Mouse (Mus musculus): ENCODE results near the gene Cpa2.

The Cpa2 gene

DNA sequence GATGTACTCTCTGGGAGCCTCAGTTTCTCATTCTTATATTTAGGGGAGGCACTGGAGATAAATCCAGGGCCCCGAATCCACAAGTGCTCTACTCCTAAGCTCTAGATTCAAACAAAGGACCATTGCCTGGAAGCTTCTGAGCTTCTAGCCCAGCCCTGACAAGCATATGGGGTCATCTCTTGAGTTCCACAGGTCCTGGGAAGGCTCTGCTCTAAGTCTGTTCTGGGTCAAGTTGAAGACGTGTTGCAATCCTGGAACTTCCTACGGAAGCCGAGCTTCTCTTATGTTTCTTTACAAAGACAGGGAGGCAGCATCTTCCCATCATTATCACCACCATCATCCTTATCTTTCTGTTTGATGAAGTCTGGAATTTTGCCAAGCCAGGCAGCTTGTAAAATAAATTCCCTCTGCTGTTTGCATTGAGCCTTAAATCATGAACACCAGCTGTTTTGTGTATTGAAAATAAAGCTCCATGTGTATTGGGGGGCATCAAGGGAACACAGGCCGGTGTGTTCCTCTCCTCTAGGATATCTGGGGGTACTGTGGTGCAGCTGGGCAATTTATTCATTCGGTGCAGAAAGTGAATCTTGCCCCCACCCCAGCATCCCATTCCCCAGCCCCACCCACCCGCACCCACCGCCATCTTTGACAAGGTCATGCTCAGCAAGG, 55.0 kb downstream of the Cpa2 start:
- H3K9me3 ChIP-seq (ENCODE audit: low read length) = no peaks in the 10 kb centered on the region
- H3K4me3 ChIP-seq (replicated peaks; ENCODE audit: low read length) = no peak overlapping the region
- TF ChIP-seq POU5F1 (IDR thresholded peaks at IDR 0.05; ENCODE audit: borderline replicate concordance, low read length) (no peak), NANOG (IDR thresholded peaks at IDR 0.05; ENCODE audit: borderline replicate concordance, low read length) (no peak), CTCF (conservative IDR thresholded peaks at IDR 0.05; ENCODE audit: low read length) (no peak)
- H3K36me3 ChIP-seq (ENCODE audit: insufficient read depth, low read length) = no peaks in the 10 kb centered on the region
- peaks cover 9% of the 10 kb centered on the region for H3K4me1 ChIP-seq (replicated peaks; ENCODE audit: low read depth, low read length)
- H3K27me3 ChIP-seq (ENCODE audit: insufficient read depth, low read length) = no peaks in the 10 kb centered on the region

- Histone ChIP-seq H3K4me1 (replicated peaks; ENCODE audit: low read depth, low read length) (peaks cover 10% of the 10 kb centered on the region), H3K9me3 (ENCODE audit: low read length) (no peaks in the 10 kb centered on the region), H3K36me3 (ENCODE audit: insufficient read depth, low read length) (no peaks in the 10 kb centered on the region), H3K4me3 (replicated peaks; ENCODE audit: low read length) (no peak overlapping the region), H3K27me3 (ENCODE audit: insufficient read depth, low read length) (no peaks in the 10 kb centered on the region)
- TF ChIP-seq CTCF (conservative IDR thresholded peaks at IDR 0.05; ENCODE audit: low read length) (no peak), NANOG (IDR thresholded peaks at IDR 0.05; ENCODE audit: borderline replicate concordance, low read length) (no peak), POU5F1 (IDR thresholded peaks at IDR 0.05; ENCODE audit: borderline replicate concordance, low read length) (no peak)
Measured at GRCm38 (mm10) chr6:30600033-30600432, 58.7 kb downstream of the Cpa2 start.

DNA sequence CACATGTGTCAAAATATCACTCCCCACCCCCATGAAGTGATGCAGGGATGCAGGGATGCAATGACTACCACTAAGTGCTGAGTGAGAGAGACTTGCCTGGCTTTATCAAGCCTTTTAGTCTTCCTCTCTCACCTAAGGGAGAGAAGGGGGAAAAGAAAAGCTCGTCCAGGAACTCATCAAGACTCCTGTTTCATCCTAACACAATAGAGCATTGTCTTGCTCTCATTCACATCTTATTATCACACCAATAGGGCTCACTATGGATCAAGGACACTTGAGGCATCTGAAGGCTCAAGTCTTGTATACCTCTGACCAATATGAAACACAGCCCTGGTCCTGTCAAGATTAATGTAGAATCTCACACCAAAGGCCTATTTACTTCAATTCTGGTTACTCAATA, 59.6 kb downstream of the Cpa2 start:
- Histone ChIP-seq H3K4me3 (replicated peaks; ENCODE audit: low read length) (no peak overlapping the region), H3K36me3 (ENCODE audit: insufficient read depth, low read length) (no peaks in the 10 kb centered on the region), H3K27me3 (ENCODE audit: insufficient read depth, low read length) (no peaks in the 10 kb centered on the region), H3K4me1 (replicated peaks; ENCODE audit: low read depth, low read length) (peaks cover 10% of the 10 kb centered on the region), H3K9me3 (ENCODE audit: low read length) (no peaks in the 10 kb centered on the region)
- TF ChIP-seq POU5F1 (IDR thresholded peaks at IDR 0.05; ENCODE audit: borderline replicate concordance, low read length) (no peak), CTCF (conservative IDR thresholded peaks at IDR 0.05; ENCODE audit: low read length) (no peak), NANOG (IDR thresholded peaks at IDR 0.05; ENCODE audit: borderline replicate concordance, low read length) (peak; percentile 71)

DNA sequence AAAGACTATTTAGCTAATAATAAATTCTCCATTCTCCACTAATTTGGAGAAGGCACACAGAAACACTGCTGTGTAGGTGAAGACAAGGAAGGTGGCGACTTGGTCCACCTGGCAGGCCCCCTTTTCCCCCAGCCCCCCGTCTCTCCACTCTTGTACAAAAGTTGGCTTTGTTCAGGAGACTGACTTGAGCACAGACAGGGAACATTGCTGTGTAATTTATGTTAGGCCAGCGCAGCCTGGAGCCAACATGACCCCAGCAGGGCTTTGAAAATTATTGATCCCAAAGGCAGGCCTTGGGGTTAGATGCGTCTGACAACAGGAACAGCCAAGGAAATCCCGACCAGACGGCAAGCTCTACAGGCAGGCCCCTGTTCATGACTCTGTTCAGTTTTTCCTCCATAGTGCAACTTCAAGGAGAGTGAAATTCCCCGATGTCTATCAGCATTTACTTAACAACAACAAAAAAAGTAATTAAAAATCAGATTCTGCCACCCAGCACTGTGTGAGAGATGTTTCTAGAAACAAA, 63.0 kb downstream of the Cpa2 start:
- no peak overlapping the region for H3K4me3 ChIP-seq (replicated peaks; ENCODE audit: low read length)
- no peaks in the 10 kb centered on the region for H3K36me3 ChIP-seq (ENCODE audit: insufficient read depth, low read length)
- no peaks in the 10 kb centered on the region for H3K27me3 ChIP-seq (ENCODE audit: insufficient read depth, low read length)
- TF ChIP-seq CTCF (conservative IDR thresholded peaks at IDR 0.05; ENCODE audit: low read length) = no peak
- TF ChIP-seq POU5F1 (IDR thresholded peaks at IDR 0.05; ENCODE audit: borderline replicate concordance, low read length) = no peak
- TF ChIP-seq NANOG (IDR thresholded peaks at IDR 0.05; ENCODE audit: borderline replicate concordance, low read length) = no peak
- peaks cover 10% of the 10 kb centered on the region for H3K4me1 ChIP-seq (replicated peaks; ENCODE audit: low read depth, low read length)
- H3K9me3 ChIP-seq (ENCODE audit: low read length) = no peaks in the 10 kb centered on the region

DNA sequence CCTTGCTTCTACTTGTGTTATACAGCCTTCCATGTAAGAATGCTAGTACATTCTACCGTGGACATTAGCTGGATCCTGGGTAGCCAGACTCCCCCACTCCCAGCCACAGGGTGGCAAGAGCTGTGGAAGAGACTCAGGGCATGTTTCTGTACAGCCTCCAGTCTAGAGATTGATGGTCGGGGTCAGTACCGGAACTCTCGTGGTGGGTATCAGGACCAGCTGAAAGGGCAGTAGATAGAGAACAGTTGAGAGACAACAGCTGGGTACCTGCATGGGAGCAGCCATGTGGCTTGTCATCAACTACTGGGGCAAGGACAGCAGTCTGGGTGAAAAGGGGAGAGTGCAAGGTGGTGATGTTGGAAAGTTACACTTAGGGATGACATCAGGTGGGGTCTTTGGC, 63.7 kb downstream of the Cpa2 start:
- Histone ChIP-seq H3K4me1 (replicated peaks; ENCODE audit: low read depth, low read length) (peaks cover 10% of the 10 kb centered on the region), H3K9me3 (ENCODE audit: low read length) (no peaks in the 10 kb centered on the region), H3K27me3 (ENCODE audit: insufficient read depth, low read length) (no peaks in the 10 kb centered on the region), H3K4me3 (replicated peaks; ENCODE audit: low read length) (no peak overlapping the region), H3K36me3 (ENCODE audit: insufficient read depth, low read length) (no peaks in the 10 kb centered on the region)
- TF ChIP-seq CTCF (conservative IDR thresholded peaks at IDR 0.05; ENCODE audit: low read length) (no peak), POU5F1 (IDR thresholded peaks at IDR 0.05; ENCODE audit: borderline replicate concordance, low read length) (no peak), NANOG (IDR thresholded peaks at IDR 0.05; ENCODE audit: borderline replicate concordance, low read length) (no peak)

DNA sequence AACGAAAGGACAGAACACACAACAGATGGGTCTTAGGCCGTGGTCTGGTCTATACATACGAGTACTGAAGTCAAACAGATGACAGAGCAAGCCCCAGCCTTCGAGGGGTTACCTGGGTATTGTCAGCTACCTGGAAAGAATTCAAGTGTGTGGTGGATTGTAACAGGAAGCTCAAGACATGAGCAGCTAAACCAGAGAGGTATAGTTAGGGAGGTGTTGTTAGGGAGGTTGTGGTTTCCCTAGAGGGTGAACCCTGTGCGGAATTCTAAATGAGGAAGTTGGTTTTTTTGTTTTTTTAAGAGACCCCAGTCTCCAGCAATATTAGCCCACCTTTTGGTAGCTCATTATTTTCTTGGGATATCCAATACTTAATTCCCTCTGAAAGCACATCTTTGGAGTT, 64.3 kb downstream of the Cpa2 start:
- Histone ChIP-seq H3K4me3 (replicated peaks; ENCODE audit: low read length) (no peak overlapping the region), H3K9me3 (ENCODE audit: low read length) (no peaks in the 10 kb centered on the region), H3K36me3 (ENCODE audit: insufficient read depth, low read length) (no peaks in the 10 kb centered on the region), H3K4me1 (replicated peaks; ENCODE audit: low read depth, low read length) (peaks cover 8% of the 10 kb centered on the region), H3K27me3 (ENCODE audit: insufficient read depth, low read length) (no peaks in the 10 kb centered on the region)
- TF ChIP-seq CTCF (conservative IDR thresholded peaks at IDR 0.05; ENCODE audit: low read length) (no peak), POU5F1 (IDR thresholded peaks at IDR 0.05; ENCODE audit: borderline replicate concordance, low read length) (no peak), NANOG (IDR thresholded peaks at IDR 0.05; ENCODE audit: borderline replicate concordance, low read length) (no peak)

- H3K4me1 ChIP-seq (replicated peaks; ENCODE audit: low read depth, low read length) = no peaks in the 10 kb centered on the region
- TF ChIP-seq CTCF (conservative IDR thresholded peaks at IDR 0.05; ENCODE audit: low read length) = no peak
- TF ChIP-seq POU5F1 (IDR thresholded peaks at IDR 0.05; ENCODE audit: borderline replicate concordance, low read length) = no peak
- TF ChIP-seq NANOG (IDR thresholded peaks at IDR 0.05; ENCODE audit: borderline replicate concordance, low read length) = no peak
- H3K4me3 ChIP-seq (replicated peaks; ENCODE audit: low read length) = no peak within 1 kb of the TSS
- H3K27me3 ChIP-seq (ENCODE audit: insufficient read depth, low read length) = peaks cover 19% of the 10 kb centered on the region
- no peaks in the 10 kb centered on the region for H3K36me3 ChIP-seq (ENCODE audit: insufficient read depth, low read length)
- H3K9me3 ChIP-seq (ENCODE audit: low read length) = peaks cover 4% of the 10 kb centered on the region; the same call in 1 of the 2 replicates
Measured at GRCm38 (mm10) chr6:30610710-30611109, 69.3 kb downstream of the Cpa2 start, which contains the start of gene Cpa5. Gene Cpa5 (plus strand): TSS chr6:30611010.

DNA sequence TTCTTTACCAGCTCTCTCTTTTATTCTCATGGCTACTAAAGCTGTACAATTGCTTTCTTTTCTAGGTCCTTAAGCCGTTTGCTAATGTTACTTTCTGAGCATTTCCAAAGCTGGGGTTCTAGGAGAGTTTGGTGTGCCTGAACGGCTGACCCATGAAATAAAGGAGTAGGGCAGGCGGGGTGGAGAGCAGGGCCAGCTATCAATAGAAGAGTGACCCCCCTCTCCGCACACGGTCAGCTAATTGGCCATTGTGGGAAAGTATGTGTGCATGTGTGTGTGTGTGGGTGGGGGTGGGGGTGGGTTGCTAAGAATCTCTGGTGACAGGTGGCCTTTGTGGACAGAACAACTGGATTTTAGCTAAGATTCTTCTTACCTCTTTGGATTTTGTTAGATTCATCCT, 69.8 kb downstream of the Cpa2 start:
- peaks cover 4% of the 10 kb centered on the region; the same call in 1 of the 2 replicates for H3K9me3 ChIP-seq (ENCODE audit: low read length)
- no peaks in the 10 kb centered on the region for H3K4me1 ChIP-seq (replicated peaks; ENCODE audit: low read depth, low read length)
- no peaks in the 10 kb centered on the region for H3K36me3 ChIP-seq (ENCODE audit: insufficient read depth, low read length)
- H3K4me3 ChIP-seq (replicated peaks; ENCODE audit: low read length) = no peak overlapping the region
- H3K27me3 ChIP-seq (ENCODE audit: insufficient read depth, low read length) = peaks cover 22% of the 10 kb centered on the region
- no peak for TF ChIP-seq POU5F1 (IDR thresholded peaks at IDR 0.05; ENCODE audit: borderline replicate concordance, low read length)
- TF ChIP-seq CTCF (conservative IDR thresholded peaks at IDR 0.05; ENCODE audit: low read length) = no peak
- no peak for TF ChIP-seq NANOG (IDR thresholded peaks at IDR 0.05; ENCODE audit: borderline replicate concordance, low read length)

Data from E14TG2a.4 (cell line).